Mouse (Mus musculus) megakaryocyte, embryonic 14.5 days (primary cell): Measurements from ENCODE around the gene Cfap43. TPM values are rescaled to one million over a fixed set of nuclear protein-coding genes. Genes with fewer than 3 reads are reported as not detected.

Experiments used
- H3K27me3 ChIP-seq: replicated peaks from 2 replicates; pipeline ENCODE3; 2012; ENCODE audit warnings: inconsistent platforms
- H3K36me3 ChIP-seq: replicated peaks from 2 replicates; pipeline ENCODE3; 2012; ENCODE audit warnings: low read length, inconsistent platforms, mixed read lengths
- H3K4me1 ChIP-seq: 2 replicates; pipeline ENCODE4 v1.6.1; 2012; ENCODE audit warnings: inconsistent platforms
- H3K4me3 ChIP-seq: replicated peaks from 2 replicates; pipeline ENCODE3; 2012; ENCODE audit warnings: moderate library complexity, mild to moderate bottlenecking, inconsistent platforms
- H3K9me3 ChIP-seq: 2 replicates; pipeline ENCODE4 v1.6.1; 2012; ENCODE audit warnings: inconsistent platforms
- FLI1 ChIP-seq: IDR thresholded peaks from 2 replicates; pipeline ENCODE4 v1.6.1; 2012; ENCODE audit warnings: low read length, inconsistent platforms, mixed read lengths
- GATA1 ChIP-seq: IDR thresholded peaks from 3 replicates; pipeline ENCODE4 v1.6.1; 2012; ENCODE audit warnings: mixed read lengths, low read length, inconsistent platforms, borderline replicate concordance
- polyA plus RNA-seq: library from polyadenylated mRNA; stranded (reverse); fragments of >175 nt; gene quantifications from 2 replicates; pipeline ENCODE4 v1.2.3, GENCODE M21; 2012; ENCODE audit warnings: low replicate concordance; ENCODE audit not compliant: insufficient read depth

Cfap43 gene
- not detected in 2 replicates for polyA plus RNA-seq

DNA sequence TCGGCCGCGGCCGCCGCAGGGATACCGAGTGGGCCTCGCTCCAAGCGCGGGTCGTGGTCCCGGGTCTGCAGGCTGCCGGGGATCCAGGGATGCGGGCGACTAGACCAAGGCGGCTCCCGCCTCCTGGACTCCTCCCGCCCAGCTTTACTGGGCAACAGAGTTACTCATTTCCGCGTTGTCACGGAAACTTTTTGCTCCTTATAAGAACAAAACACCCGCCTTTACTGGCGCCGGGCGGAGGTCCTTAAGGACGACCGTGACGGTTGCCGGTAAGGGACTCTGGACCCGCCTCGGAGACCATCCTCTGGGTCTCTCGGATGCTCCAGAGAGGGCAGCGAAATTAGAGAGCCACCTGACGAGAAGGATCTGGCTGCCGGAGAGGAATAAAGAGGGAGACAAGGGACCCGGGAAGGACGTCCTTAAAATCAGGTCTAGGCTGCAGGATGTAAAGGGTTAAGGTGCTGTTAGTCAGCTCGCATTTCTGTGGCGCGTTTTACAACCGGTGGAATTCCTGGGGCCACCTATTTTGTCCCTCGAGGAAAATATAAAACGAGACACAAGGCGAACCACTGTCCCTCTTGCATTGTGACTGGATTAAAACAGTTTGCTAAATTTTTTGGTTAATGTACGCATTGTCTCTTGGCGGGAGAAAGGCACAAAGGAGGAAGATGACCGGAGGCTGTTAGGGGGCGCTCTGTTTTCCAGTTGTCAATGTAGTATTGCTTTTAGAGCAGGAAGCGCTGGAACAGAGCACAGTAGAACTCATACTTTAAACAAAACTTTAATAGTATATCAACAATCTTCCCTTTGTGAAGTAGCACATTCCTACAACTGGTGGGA is at the start of gene Cfap43, which contains the start of gene Itprip:
Gene Cfap43 (minus strand): TSS at position 162 of the 840 bp plus-strand sequence.
Gene Itprip (minus strand): TSS at position 174 of the 840 bp plus-strand sequence.
- H3K27me3 ChIP-seq = no peaks in the 10 kb centered on the region
- H3K4me3 ChIP-seq = peak within 1 kb of the TSS; percentile 99
- no peaks in the 10 kb centered on the region for H3K9me3 ChIP-seq
- peaks cover 41% of the 10 kb centered on the region for H3K4me1 ChIP-seq
- H3K36me3 ChIP-seq = peaks cover 6% of the 10 kb centered on the region
- TF ChIP-seq GATA1 (no peak), FLI1 (no peak)

DNA sequence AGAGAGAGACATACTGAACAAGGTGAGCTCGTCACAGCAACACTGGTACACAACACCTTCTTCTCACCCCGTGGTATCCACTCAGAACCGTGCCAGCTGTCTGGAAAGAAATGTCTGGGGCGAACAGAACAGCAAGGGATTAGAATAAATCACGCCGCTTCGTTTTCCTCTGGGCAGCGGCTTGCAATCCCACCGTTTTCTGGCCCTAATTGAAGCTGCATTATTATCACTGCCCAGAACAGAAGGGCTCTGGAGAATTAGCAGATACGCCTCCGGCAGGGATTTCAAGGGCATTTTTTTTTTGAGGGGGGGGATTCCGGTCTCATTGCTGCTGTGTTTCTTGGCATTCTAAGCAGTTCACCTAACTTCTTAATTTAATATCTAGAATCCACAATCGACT is 39.1 kb upstream of the Cfap43 start:
- Histone ChIP-seq H3K27me3 (peaks cover 3% of the 10 kb centered on the region), H3K9me3 (peaks cover 3% of the 10 kb centered on the region; the same call in 1 of the 2 replicates), H3K36me3 (no peaks in the 10 kb centered on the region), H3K4me3 (no peak overlapping the region), H3K4me1 (no peaks in the 10 kb centered on the region)
- no peak for TF ChIP-seq GATA1
- no peak for TF ChIP-seq FLI1

DNA sequence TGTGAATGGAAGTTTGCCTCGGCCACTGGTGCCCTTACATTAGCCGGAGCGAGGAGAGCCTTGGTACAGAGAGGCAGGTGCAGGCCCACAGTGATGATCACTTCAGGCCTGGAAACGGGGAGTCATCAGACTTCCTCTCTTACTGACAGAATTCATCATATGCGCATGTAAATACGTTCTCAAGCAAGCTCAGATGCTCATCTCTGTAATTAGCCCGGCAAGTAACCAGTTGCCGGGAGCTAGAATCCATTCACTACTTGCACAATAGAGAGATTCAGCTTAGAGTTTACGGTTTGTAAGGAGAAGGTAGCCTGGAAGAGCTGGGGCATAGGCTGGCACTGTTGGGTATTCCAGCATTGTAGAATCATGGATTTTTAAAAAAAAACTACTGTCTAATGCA is 34.1 kb upstream of the Cfap43 start:
- Histone ChIP-seq H3K4me3 (no peak overlapping the region), H3K4me1 (no peaks in the 10 kb centered on the region), H3K36me3 (no peaks in the 10 kb centered on the region), H3K27me3 (peaks cover 10% of the 10 kb centered on the region), H3K9me3 (no peaks in the 10 kb centered on the region)
- no peak for TF ChIP-seq GATA1
- no peak for TF ChIP-seq FLI1

DNA sequence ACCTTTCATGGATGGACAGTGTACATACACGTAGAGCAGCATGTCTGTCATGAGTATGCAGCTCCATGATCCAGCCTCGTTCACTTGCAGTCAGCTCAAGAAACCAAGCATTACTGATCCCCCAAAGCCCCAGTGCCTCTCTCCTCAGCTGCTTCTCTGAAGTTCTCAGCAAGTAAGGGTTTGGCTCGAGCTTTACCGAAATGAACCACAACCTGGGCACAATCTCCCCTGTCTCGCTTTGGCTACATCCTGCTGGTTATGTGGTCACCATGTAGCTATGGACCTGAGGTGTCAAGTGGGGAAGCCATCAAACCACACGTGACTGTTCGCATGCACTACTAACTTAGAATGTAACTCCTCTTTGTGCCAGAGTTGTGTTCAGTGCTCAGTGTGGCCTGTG is 31.9 kb upstream of the Cfap43 start:
- no peaks in the 10 kb centered on the region for H3K36me3 ChIP-seq
- TF ChIP-seq FLI1 (no peak), GATA1 (no peak)
- H3K27me3 ChIP-seq = peaks cover 21% of the 10 kb centered on the region
- no peaks in the 10 kb centered on the region for H3K9me3 ChIP-seq
- no peak overlapping the region for H3K4me3 ChIP-seq
- no peaks in the 10 kb centered on the region; the same call in 1 of the 2 replicates for H3K4me1 ChIP-seq

DNA sequence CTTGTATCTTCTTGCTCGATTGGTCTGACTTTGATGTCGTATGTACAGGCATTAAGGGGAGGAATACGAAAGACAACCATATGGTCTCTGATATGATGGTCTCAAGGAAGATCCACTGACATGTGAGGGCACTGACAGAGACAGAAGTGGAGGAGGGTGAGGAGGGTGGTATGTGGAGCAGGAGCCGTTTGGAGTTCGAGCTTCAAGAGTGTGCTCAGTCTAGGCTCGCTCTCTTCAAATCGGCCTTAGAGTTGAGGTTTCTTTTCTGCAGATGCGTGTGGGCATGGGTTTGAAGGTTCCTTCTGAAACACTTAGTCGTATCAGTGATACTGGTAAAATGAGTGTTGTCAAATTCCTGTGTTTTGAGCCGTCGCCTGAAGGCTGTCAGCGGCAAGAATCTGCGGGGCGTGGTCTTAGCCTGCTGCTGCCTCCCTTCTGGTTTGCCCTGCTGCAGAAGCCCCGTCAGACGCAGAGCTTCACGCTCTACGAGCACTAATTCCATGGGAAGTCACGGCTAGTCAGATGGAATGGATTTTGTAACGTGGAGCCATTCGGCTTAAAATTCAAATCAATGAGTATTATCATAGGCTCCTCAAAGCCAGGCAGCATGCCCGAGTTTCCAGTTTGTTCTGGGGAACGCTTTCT is 27.9 kb upstream of the Cfap43 start:
- Histone ChIP-seq H3K9me3 (no peaks in the 10 kb centered on the region), H3K4me3 (no peak overlapping the region), H3K36me3 (no peaks in the 10 kb centered on the region), H3K27me3 (peaks cover 32% of the 10 kb centered on the region), H3K4me1 (peaks cover 3% of the 10 kb centered on the region; the same call in 1 of the 2 replicates)
- TF ChIP-seq GATA1 = no peak

DNA sequence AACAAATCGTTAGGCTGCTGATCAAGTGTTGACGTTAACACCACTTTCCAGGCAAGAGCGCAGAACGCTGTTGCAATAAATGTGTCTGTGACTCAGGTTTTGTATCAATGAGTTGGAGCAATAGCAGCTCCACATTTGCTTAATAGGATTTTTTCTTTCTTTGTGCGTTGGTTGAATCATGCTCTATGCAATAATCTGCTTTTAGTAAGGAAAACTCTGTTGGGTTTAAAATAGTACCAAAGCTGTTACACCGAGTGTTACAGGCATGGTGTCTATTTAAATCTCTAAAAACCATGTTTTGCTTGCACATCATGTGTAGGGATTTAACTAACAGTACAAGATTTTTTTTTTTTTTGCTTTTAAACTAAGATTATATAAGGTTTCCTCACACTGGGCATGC is 20.3 kb upstream of the Cfap43 start:
- H3K27me3 ChIP-seq = peaks cover 50% of the 10 kb centered on the region
- H3K4me1 ChIP-seq = peaks cover 22% of the 10 kb centered on the region
- no peaks in the 10 kb centered on the region for H3K9me3 ChIP-seq
- H3K4me3 ChIP-seq = no peak overlapping the region
- TF ChIP-seq FLI1 = no peak
- TF ChIP-seq GATA1 = no peak
- H3K36me3 ChIP-seq = no peaks in the 10 kb centered on the region

DNA sequence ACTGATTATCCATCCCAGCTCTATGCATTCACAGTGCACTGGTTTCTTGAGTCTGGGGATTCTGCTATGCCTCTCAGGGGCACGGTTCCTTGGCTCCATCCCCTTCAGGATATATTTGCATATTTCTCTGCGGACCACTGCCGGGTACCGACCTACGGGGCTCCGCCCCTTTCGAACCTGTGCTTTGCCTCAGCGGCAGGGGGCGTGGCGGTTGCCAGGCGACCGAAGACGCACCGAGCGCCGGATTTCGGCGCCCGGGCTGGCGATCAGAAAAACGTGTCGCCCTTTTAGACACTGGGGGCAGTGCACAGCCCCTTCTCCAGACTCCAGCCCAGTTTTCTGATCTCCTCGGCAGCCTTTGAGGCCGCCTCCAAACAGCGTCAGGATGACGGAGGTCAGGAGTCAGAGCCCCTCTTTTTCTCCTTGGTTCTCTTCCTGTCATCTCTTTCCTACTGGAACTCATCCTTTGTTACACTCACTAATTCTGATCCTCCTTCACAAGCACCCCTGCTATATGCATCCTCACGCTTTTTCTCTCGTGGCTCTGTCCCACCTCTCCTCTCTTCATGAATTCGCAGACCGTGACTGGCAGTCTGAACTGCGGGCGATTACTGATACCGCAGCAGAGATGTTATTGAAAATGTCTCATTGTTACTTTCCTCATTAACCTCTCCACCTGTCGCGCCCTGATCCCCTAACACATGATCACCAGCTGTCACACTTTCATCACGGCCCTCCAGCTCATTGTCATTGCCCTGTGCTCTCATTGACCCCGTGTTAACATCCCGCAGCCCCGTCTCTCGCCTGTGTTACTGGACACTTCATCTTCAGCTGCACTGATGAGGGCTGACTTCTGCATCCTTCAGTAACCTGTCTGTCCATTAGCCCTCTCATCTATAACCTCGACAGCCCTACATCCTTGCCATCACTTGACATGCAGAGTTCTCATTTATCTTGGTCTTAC is 18.6 kb upstream of the Cfap43 start, which contains the start of gene Cfap58:
Gene Cfap58 (plus strand): TSS at position 233 of the 964 bp plus-strand sequence.
- H3K4me3 ChIP-seq = peak within 1 kb of the TSS; percentile 89
- TF ChIP-seq FLI1 = no peak
- TF ChIP-seq GATA1 = no peak
- no peaks in the 10 kb centered on the region for H3K9me3 ChIP-seq
- H3K36me3 ChIP-seq = no peaks in the 10 kb centered on the region
- peaks cover 42% of the 10 kb centered on the region for H3K27me3 ChIP-seq
- peaks cover 19% of the 10 kb centered on the region for H3K4me1 ChIP-seq

DNA sequence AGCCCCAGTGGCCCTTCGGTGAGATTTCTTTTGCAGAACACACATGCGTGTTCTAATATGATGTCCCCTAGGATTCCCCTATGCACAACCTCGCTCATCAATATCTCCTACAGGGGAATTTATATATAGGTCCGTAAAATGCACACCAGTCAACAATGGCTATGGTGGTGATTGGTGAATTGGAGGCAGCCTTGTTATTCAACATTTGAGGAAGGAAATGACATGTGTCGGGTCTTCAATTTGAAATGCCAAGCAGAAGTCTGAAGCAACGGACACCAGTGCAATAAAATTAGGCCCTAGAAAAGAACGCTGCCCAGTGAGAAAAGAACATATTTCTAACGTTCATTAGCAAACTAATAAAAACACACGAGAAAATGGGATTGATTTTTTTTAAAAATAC is 17.9 kb upstream of the Cfap43 start:
- H3K36me3 ChIP-seq = no peaks in the 10 kb centered on the region

DNA sequence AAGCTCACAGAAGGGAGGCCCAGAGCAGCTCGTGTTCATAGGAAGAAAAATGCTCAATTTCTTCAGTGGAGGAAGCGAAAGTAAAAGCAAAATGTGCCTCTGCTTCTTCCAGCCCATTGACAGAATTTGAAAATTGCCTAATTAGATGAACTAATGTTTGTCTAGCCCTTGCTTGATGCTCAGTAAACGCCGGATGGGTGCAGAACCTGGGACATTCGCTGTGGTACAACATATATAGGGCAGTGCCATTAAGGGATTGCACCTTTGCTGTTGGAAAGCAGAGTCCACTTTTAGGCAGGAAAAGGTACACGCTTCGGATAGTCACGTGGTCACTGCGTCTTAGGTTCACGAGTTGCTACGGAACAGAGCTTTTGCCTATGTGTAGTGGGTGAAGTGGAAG is 17.4 kb upstream of the Cfap43 start:
- Histone ChIP-seq H3K27me3 (peaks cover 40% of the 10 kb centered on the region), H3K4me3 (peak overlapping the region; percentile 89), H3K9me3 (no peaks in the 10 kb centered on the region), H3K36me3 (no peaks in the 10 kb centered on the region), H3K4me1 (peaks cover 19% of the 10 kb centered on the region)
- TF ChIP-seq GATA1 (no peak), FLI1 (no peak)

More for the DNA sequence above, 17.9 kb upstream of the Cfap43 start:
- H3K9me3 ChIP-seq = no peaks in the 10 kb centered on the region
- peak overlapping the region; percentile 89 for H3K4me3 ChIP-seq
- H3K27me3 ChIP-seq = peaks cover 42% of the 10 kb centered on the region
- H3K4me1 ChIP-seq = peaks cover 19% of the 10 kb centered on the region
- TF ChIP-seq FLI1 (no peak), GATA1 (no peak)
